Mouse (Mus musculus): ENCODE measurements around the gene Relb.

Gene Relb

GRCm38 (mm10) chr7:19578436-19578835, 50.8 kb downstream of the Relb start:
- DNase-seq, result no peak

GRCm38 (mm10) chr7:19577877-19578414, 51.3 kb downstream of the Relb start:
- DNase-seq, result no peak

- DNase-seq, result peak; percentile 67 to 79
Observed at GRCm38 (mm10) chr7:19577141-19577852, 51.9 kb downstream of the Relb start, which contains the start of the genes Zfp296 and Gemin7. TSS of gene Zfp296 (plus strand) at chr7:19577287. TSS of gene Gemin7 (minus strand) at chr7:19577595.

GRCm38 (mm10) chr7:19575559-19575958, 53.7 kb downstream of the Relb start:
- no peak for DNase-seq

GRCm38 (mm10) chr7:19573776-19574140, 55.5 kb downstream of the Relb start:
- DNase-seq, result no peak

- peak; percentile 82 to 91 for DNase-seq
Observed at GRCm38 (mm10) chr7:19572926-19573775, 56.1 kb downstream of the Relb start.

GRCm38 (mm10) chr7:19569647-19570046, 59.6 kb downstream of the Relb start:
- no peak for DNase-seq

GRCm38 (mm10) chr7:19567426-19567825, 61.8 kb downstream of the Relb start:
- peak; percentile 68 to 86 for DNase-seq

GRCm38 (mm10) chr7:19565803-19566202, 63.4 kb downstream of the Relb start:
- peak in 1 of 2 experiments; percentile 17 for DNase-seq

- DNase-seq, result peak in 1 of 2 experiments; percentile 31
Observed at GRCm38 (mm10) chr7:19564455-19564854, 64.8 kb downstream of the Relb start.

GRCm38 (mm10) chr7:19563884-19564283, 65.4 kb downstream of the Relb start:
- DNase-seq, result no peak

GRCm38 (mm10) chr7:19562643-19563410, 66.4 kb downstream of the Relb start, which contains the start of gene Ppp1r37:
TSS of gene Ppp1r37 (minus strand) at chr7:19563076.
- peak; percentile 62 to 78 for DNase-seq

- peak; percentile 95 for DNase-seq
Observed at GRCm38 (mm10) chr7:19561765-19562642, 67.2 kb downstream of the Relb start.

- peak; percentile 44 to 58 for DNase-seq
Observed at GRCm38 (mm10) chr7:19561431-19561764, 67.8 kb downstream of the Relb start.

- DNase-seq, result peak; percentile 18 to 62
Observed at GRCm38 (mm10) chr7:19560491-19561260, 68.6 kb downstream of the Relb start.

GRCm38 (mm10) chr7:19558965-19559364, 70.3 kb downstream of the Relb start:
- no peak for DNase-seq

- DNase-seq, result peak in 1 of 2 experiments; percentile 62
Observed at GRCm38 (mm10) chr7:19557982-19558900, 71.0 kb downstream of the Relb start.

- peak; percentile 60 to 81 for DNase-seq
Observed at GRCm38 (mm10) chr7:19557086-19557485, 72.2 kb downstream of the Relb start.
